Mouse (Mus musculus) cerebellum, adult 11 months (tissue): ENCODE measurements around the gene Dhx35.

Experiments used
- DNase-seq: peaks from one replicate; pipeline ENCODE4 v3.0.0; 2022

Dhx35 gene

GRCm38 (mm10) chr2:158815686-158816085 is 21.1 kb downstream of the Dhx35 start:
- DNase-seq = no peak

GRCm38 (mm10) chr2:158816239-158816638 is 21.6 kb downstream of the Dhx35 start:
- no peak for DNase-seq

GRCm38 (mm10) chr2:158817708-158818107 is 23.1 kb downstream of the Dhx35 start:
- DNase-seq = no peak

- no peak for DNase-seq
These were observed 33.5 kb downstream of the Dhx35 start for GRCm38 (mm10) chr2:158828124-158828523.

GRCm38 (mm10) chr2:158829746-158830145 is 35.1 kb downstream of the Dhx35 start:
- no peak for DNase-seq

GRCm38 (mm10) chr2:158833221-158833620 is 38.6 kb downstream of the Dhx35 start:
- DNase-seq = no peak

- DNase-seq = no peak
These were observed 39.0 kb downstream of the Dhx35 start for GRCm38 (mm10) chr2:158833645-158834044.

- DNase-seq = no peak
These were observed 48.7 kb downstream of the Dhx35 start for GRCm38 (mm10) chr2:158843287-158843686.

- DNase-seq = no peak
These were observed 50.4 kb downstream of the Dhx35 start for GRCm38 (mm10) chr2:158845031-158845430.

GRCm38 (mm10) chr2:158846208-158846607 is 51.6 kb downstream of the Dhx35 start:
- no peak for DNase-seq

- no peak for DNase-seq
These were observed 53.4 kb downstream of the Dhx35 start for GRCm38 (mm10) chr2:158847991-158848390.

- DNase-seq = no peak
These were observed 54.8 kb downstream of the Dhx35 start for GRCm38 (mm10) chr2:158849416-158849815.

- no peak for DNase-seq
These were observed 58.0 kb downstream of the Dhx35 start for GRCm38 (mm10) chr2:158852579-158852978.

- no peak for DNase-seq
These were observed 62.4 kb downstream of the Dhx35 start for GRCm38 (mm10) chr2:158856896-158857499.

- DNase-seq = no peak
These were observed 63.0 kb downstream of the Dhx35 start for GRCm38 (mm10) chr2:158857579-158857978.

- DNase-seq = no peak
These were observed 66.5 kb downstream of the Dhx35 start for GRCm38 (mm10) chr2:158861115-158861514.

- DNase-seq = peak; percentile 19
These were observed 68.9 kb downstream of the Dhx35 start for GRCm38 (mm10) chr2:158863341-158864125.

GRCm38 (mm10) chr2:158864126-158864458 is 69.5 kb downstream of the Dhx35 start:
- DNase-seq = no peak

- DNase-seq = peak; percentile 37
These were observed 70.8 kb downstream of the Dhx35 start for GRCm38 (mm10) chr2:158865358-158865757.

- DNase-seq = no peak
These were observed 92.0 kb downstream of the Dhx35 start for GRCm38 (mm10) chr2:158886571-158886970.

- DNase-seq = no peak
These were observed 93.9 kb downstream of the Dhx35 start for GRCm38 (mm10) chr2:158888531-158888930.

- no peak for DNase-seq
These were observed 94.6 kb downstream of the Dhx35 start for GRCm38 (mm10) chr2:158889201-158889600.

- DNase-seq = no peak
These were observed 96.7 kb downstream of the Dhx35 start for GRCm38 (mm10) chr2:158891319-158891718.

GRCm38 (mm10) chr2:158893171-158893853 is 98.7 kb downstream of the Dhx35 start:
- DNase-seq = no peak
